Mouse (Mus musculus) megakaryocyte, embryonic 14.5 days (primary cell): Measurements from ENCODE around the gene Spink4. TPM values are rescaled to one million over a fixed set of nuclear protein-coding genes. Genes with fewer than 3 reads are reported as not detected.
A peak's percentile ranks its signal among the peaks of the same experiment; 100 is the strongest.

Experiments used
- H3K27me3 ChIP-seq: replicated peaks from 2 replicates; pipeline ENCODE3; 2012; ENCODE audit warnings: inconsistent platforms
- H3K36me3 ChIP-seq: replicated peaks from 2 replicates; pipeline ENCODE3; 2012; ENCODE audit warnings: low read length, inconsistent platforms, mixed read lengths
- H3K4me1 ChIP-seq: 2 replicates; pipeline ENCODE4 v1.6.1; 2012; ENCODE audit warnings: inconsistent platforms
- H3K4me3 ChIP-seq: replicated peaks from 2 replicates; pipeline ENCODE3; 2012; ENCODE audit warnings: moderate library complexity, mild to moderate bottlenecking, inconsistent platforms
- H3K9me3 ChIP-seq: 2 replicates; pipeline ENCODE4 v1.6.1; 2012; ENCODE audit warnings: inconsistent platforms
- FLI1 ChIP-seq: IDR thresholded peaks from 2 replicates; pipeline ENCODE4 v1.6.1; 2012; ENCODE audit warnings: low read length, inconsistent platforms, mixed read lengths
- GATA1 ChIP-seq: IDR thresholded peaks from 3 replicates; pipeline ENCODE4 v1.6.1; 2012; ENCODE audit warnings: mixed read lengths, low read length, inconsistent platforms, borderline replicate concordance
- polyA plus RNA-seq: library from polyadenylated mRNA; stranded (reverse); fragments of >175 nt; gene quantifications from 2 replicates; pipeline ENCODE4 v1.2.3, GENCODE M21; 2012; ENCODE audit warnings: low replicate concordance; ENCODE audit not compliant: insufficient read depth

Spink4 gene
- polyA plus RNA-seq, 1 experiment, result not detected

- Histone ChIP-seq H3K9me3 (peaks cover 38% of the 10 kb centered on the region), H3K4me1 (peaks cover 43% of the 10 kb centered on the region), H3K36me3 (peaks cover 29% of the 10 kb centered on the region), H3K27me3 (no peaks in the 10 kb centered on the region), H3K4me3 (no peak overlapping the region)
- TF ChIP-seq GATA1 (no peak), FLI1 (no peak)
Measured at GRCm38 (mm10) chr4:40899264-40899663, 20.6 kb upstream of the Spink4 start.

GRCm38 (mm10) chr4:40900071-40900470 is 19.8 kb upstream of the Spink4 start:
- Histone ChIP-seq H3K27me3 (no peaks in the 10 kb centered on the region), H3K9me3 (peaks cover 37% of the 10 kb centered on the region), H3K4me3 (no peak overlapping the region), H3K4me1 (peaks cover 50% of the 10 kb centered on the region), H3K36me3 (peaks cover 29% of the 10 kb centered on the region)
- TF ChIP-seq FLI1 (no peak), GATA1 (no peak; the same call in 2 of the 3 replicates)

- peaks cover 29% of the 10 kb centered on the region for H3K36me3 ChIP-seq
- H3K27me3 ChIP-seq, result no peaks in the 10 kb centered on the region
- peaks cover 31% of the 10 kb centered on the region for H3K9me3 ChIP-seq
- peaks cover 53% of the 10 kb centered on the region for H3K4me1 ChIP-seq
- H3K4me3 ChIP-seq, result peak overlapping the region; percentile 42
- TF ChIP-seq FLI1 (no peak), GATA1 (no peak)
Measured at GRCm38 (mm10) chr4:40900612-40901011, 19.2 kb upstream of the Spink4 start.

- no peak for TF ChIP-seq GATA1
- no peak for TF ChIP-seq FLI1
- Histone ChIP-seq H3K4me1 (peaks cover 51% of the 10 kb centered on the region), H3K27me3 (peaks cover 6% of the 10 kb centered on the region), H3K4me3 (no peak overlapping the region), H3K9me3 (peaks cover under 1% of the 10 kb centered on the region; the same call in 1 of the 2 replicates), H3K36me3 (peaks cover 2% of the 10 kb centered on the region)
Measured at GRCm38 (mm10) chr4:40906298-40906697, 13.6 kb upstream of the Spink4 start.

- Histone ChIP-seq H3K9me3 (no peaks in the 10 kb centered on the region), H3K27me3 (peaks cover 6% of the 10 kb centered on the region), H3K36me3 (no peaks in the 10 kb centered on the region), H3K4me1 (peaks cover 32% of the 10 kb centered on the region), H3K4me3 (no peak overlapping the region)
- peak; percentile 70; the same call in 1 of the 3 replicates for TF ChIP-seq GATA1
- no peak for TF ChIP-seq FLI1
Measured at GRCm38 (mm10) chr4:40908261-40908969, 11.4 kb upstream of the Spink4 start.

- Histone ChIP-seq H3K9me3 (peaks cover 3% of the 10 kb centered on the region), H3K4me3 (no peak overlapping the region), H3K27me3 (peaks cover 6% of the 10 kb centered on the region), H3K4me1 (peaks cover 26% of the 10 kb centered on the region), H3K36me3 (no peaks in the 10 kb centered on the region)
- TF ChIP-seq GATA1 (no peak), FLI1 (no peak)
Measured at GRCm38 (mm10) chr4:40914287-40914867, 5.5 kb upstream of the Spink4 start.

- H3K9me3 ChIP-seq, result peaks cover 3% of the 10 kb centered on the region
- H3K27me3 ChIP-seq, result peaks cover 7% of the 10 kb centered on the region
- H3K4me3 ChIP-seq, result no peak overlapping the region
- TF ChIP-seq GATA1 (no peak), FLI1 (no peak)
- H3K36me3 ChIP-seq, result no peaks in the 10 kb centered on the region
- H3K4me1 ChIP-seq, result peaks cover 29% of the 10 kb centered on the region
Measured at GRCm38 (mm10) chr4:40915947-40916346, 3.9 kb upstream of the Spink4 start.

- H3K27me3 ChIP-seq, result peaks cover 10% of the 10 kb centered on the region
- peaks cover 33% of the 10 kb centered on the region for H3K4me1 ChIP-seq
- peaks cover 3% of the 10 kb centered on the region for H3K9me3 ChIP-seq
- H3K4me3 ChIP-seq, result no peak overlapping the region
- no peaks in the 10 kb centered on the region for H3K36me3 ChIP-seq
- no peak for TF ChIP-seq GATA1
- TF ChIP-seq FLI1, result no peak
Measured at GRCm38 (mm10) chr4:40916592-40917155, 3.2 kb upstream of the Spink4 start.

- H3K4me1 ChIP-seq, result peaks cover 21% of the 10 kb centered on the region
- H3K36me3 ChIP-seq, result no peaks in the 10 kb centered on the region
- H3K4me3 ChIP-seq, result no peak overlapping the region
- TF ChIP-seq GATA1, result no peak
- TF ChIP-seq FLI1, result no peak
- H3K9me3 ChIP-seq, result peaks cover 4% of the 10 kb centered on the region
- H3K27me3 ChIP-seq, result peaks cover 26% of the 10 kb centered on the region
Measured at GRCm38 (mm10) chr4:40920576-40920975, 724 bp downstream of the Spink4 start.

GRCm38 (mm10) chr4:40921288-40921687 is 1.4 kb downstream of the Spink4 start:
- Histone ChIP-seq H3K4me1 (peaks cover 14% of the 10 kb centered on the region), H3K36me3 (no peaks in the 10 kb centered on the region), H3K9me3 (peaks cover 11% of the 10 kb centered on the region), H3K27me3 (peaks cover 26% of the 10 kb centered on the region), H3K4me3 (no peak overlapping the region)
- TF ChIP-seq FLI1, result no peak
- TF ChIP-seq GATA1, result no peak
